Mouse (Mus musculus) embryonic fibroblast, embryonic 13.5 days (primary cell): ENCODE data around the gene Rgs9bp. TPM values are rescaled to one million over a fixed set of nuclear protein-coding genes. Genes with fewer than 3 reads are reported as not detected.

Source experiments
- H3K27ac ChIP-seq: 2 replicates; pipeline ENCODE4 v1.5.1; 2012; ENCODE audit warnings: low read length, control low read depth, inconsistent platforms; ENCODE audit not compliant: insufficient read depth
- H3K4me1 ChIP-seq: 2 replicates; pipeline ENCODE4 v1.6.1; 2011; ENCODE audit warnings: low read length; ENCODE audit not compliant: control insufficient read depth, insufficient read depth
- H3K4me3 ChIP-seq: 2 replicates; pipeline ENCODE4 v1.5.1; 2011; ENCODE audit warnings: mild to moderate bottlenecking, control low read depth, low read length; ENCODE audit not compliant: insufficient read depth
- CTCF ChIP-seq: IDR thresholded peaks from 2 replicates; pipeline ENCODE4 v1.5.1; 2011; ENCODE audit warnings: mild to moderate bottlenecking, control low read depth, low read length, moderate library complexity, borderline replicate concordance; ENCODE audit not compliant: insufficient read depth
- POLR2A ChIP-seq: IDR thresholded peaks from 2 replicates; pipeline ENCODE4 v1.6.1; 2011; ENCODE audit warnings: low read depth, mild to moderate bottlenecking, control low read depth, low read length, moderate library complexity
- polyA plus RNA-seq: library from polyadenylated mRNA; stranded (reverse); fragments of >200 nt; gene quantifications from 2 replicates; pipeline ENCODE4 v1.2.4, GENCODE M21; 2011; ENCODE audit warnings: low read depth; ENCODE audit not compliant: missing spikeins, insufficient read length

Rgs9bp gene
- polyA plus RNA-seq, result 0.20 and 0.33 TPM in 2 replicates

GRCm38 (mm10) chr7:35585191-35586054 lies at the start of gene Rgs9bp:
TSS of gene Rgs9bp (minus strand) at chr7:35585582.
- Histone ChIP-seq H3K4me3 (peak within 1 kb of the TSS; percentile 81), H3K27ac (peak within 1 kb of the TSS; percentile 3; the same call in 1 of the 2 replicates), H3K4me1 (peaks cover 22% of the 10 kb centered on the region)
- TF ChIP-seq CTCF (no peak), POLR2A (no peak; the same call in 1 of the 2 replicates)

DNA sequence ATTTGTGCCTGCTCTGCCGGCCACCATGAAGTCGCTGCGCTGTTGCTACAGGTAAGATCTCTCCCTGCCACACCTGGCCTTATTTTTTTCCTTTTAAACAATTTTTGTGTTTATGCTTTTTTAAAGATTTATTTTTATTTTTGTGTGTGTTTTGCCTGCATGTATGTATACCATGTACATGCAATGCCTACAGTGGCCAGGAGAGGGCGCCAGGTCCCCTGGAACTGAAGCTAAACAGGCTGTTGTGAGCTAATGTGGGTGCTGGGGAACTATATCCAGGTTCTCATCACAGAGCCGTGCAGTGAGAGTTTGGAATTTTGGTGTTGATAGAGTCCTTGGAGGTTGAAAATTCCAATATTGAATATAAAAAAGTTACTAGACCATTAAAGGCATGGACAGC lies 43.1 kb upstream of the Rgs9bp start:
- TF ChIP-seq CTCF (peak; percentile 77; the same call in 1 of the 2 replicates), POLR2A (no peak)
- H3K4me3 ChIP-seq, result no peak overlapping the region
- no peak overlapping the region for H3K27ac ChIP-seq
- H3K4me1 ChIP-seq, result no peaks in the 10 kb centered on the region

DNA sequence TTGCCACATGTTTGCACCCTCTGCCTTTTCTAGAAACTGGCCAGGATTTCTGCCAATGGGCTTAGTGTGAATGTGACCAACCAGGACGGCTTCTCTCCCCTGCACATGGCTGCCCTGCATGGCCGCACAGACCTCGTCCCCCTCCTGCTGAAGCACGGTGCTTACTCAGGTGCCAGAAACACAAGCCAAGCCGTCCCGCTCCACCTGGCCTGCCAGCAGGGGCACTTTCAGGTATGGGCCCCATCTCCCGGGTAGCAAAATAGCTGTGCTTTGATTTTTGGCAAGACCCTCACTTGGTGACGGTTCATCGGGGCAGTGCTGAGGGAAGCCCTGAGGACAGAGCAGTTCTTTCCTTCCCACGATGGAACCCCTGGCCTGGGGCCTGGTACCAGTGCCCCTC lies 42.0 kb upstream of the Rgs9bp start:
- H3K27ac ChIP-seq, result no peak overlapping the region
- TF ChIP-seq POLR2A (no peak), CTCF (no peak)

DNA sequence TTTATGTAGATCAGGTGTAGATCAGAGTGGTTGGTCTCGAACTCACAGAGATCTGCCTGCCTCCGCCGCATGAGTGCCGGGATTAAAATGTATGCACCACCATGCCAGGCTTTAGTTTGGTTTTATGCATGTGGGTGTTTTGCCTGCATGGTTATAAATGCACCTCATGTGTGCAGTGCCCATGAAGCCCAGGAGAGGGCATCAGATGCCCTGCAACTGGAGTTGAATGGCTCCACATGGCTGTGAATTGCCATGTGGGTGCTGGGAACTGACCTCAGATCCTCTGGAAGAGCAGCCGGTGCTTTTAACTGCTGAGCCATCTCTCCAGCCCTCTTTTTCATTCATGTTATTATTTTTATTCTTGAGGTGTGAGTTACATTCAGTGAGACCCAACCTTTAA lies 40.7 kb upstream of the Rgs9bp start:
- no peak overlapping the region for H3K27ac ChIP-seq
- H3K4me3 ChIP-seq, result no peak overlapping the region
- H3K4me1 ChIP-seq, result no peaks in the 10 kb centered on the region
- TF ChIP-seq CTCF (no peak), POLR2A (no peak)

More for the DNA sequence above, 42.0 kb upstream of the Rgs9bp start:
- no peak overlapping the region for H3K4me3 ChIP-seq
- H3K4me1 ChIP-seq, result no peaks in the 10 kb centered on the region

- no peak overlapping the region for H3K27ac ChIP-seq
- no peak for TF ChIP-seq CTCF
- no peak for TF ChIP-seq POLR2A
- H3K4me3 ChIP-seq, result no peak overlapping the region
- no peaks in the 10 kb centered on the region for H3K4me1 ChIP-seq
These were observed 37.2 kb upstream of the Rgs9bp start for GRCm38 (mm10) chr7:35622626-35623025.

GRCm38 (mm10) chr7:35617513-35617912 lies 32.1 kb upstream of the Rgs9bp start:
- no peak overlapping the region for H3K4me3 ChIP-seq
- TF ChIP-seq POLR2A, result no peak
- TF ChIP-seq CTCF, result no peak
- no peak overlapping the region for H3K27ac ChIP-seq
- H3K4me1 ChIP-seq, result no peaks in the 10 kb centered on the region

DNA sequence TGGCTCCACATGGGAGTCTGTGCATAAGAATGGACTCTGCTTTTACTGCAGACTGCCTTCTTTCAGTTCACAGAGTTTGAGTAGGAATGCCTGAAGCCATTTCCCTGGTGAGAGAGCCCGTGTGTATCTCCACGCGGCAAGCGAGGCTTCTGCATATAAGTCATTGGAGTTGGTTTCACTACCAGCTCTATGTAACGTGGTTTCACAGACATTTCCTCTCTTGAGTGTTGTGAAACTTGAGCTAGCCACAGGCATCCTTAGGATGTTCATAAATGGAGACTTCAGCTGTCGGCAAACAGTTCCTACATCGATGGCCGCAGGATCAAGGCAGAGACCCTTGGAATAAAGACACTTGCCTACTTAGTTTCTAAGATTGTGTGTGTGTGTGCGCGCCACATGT lies 23.9 kb upstream of the Rgs9bp start:
- H3K27ac ChIP-seq, result no peak overlapping the region
- TF ChIP-seq POLR2A, result no peak
- TF ChIP-seq CTCF, result no peak
- no peaks in the 10 kb centered on the region for H3K4me1 ChIP-seq
- H3K4me3 ChIP-seq, result no peak overlapping the region

- TF ChIP-seq CTCF (no peak), POLR2A (no peak)
- Histone ChIP-seq H3K4me1 (no peaks in the 10 kb centered on the region), H3K27ac (no peak overlapping the region), H3K4me3 (no peak overlapping the region)
These were observed 21.4 kb upstream of the Rgs9bp start for GRCm38 (mm10) chr7:35606816-35607215.

- TF ChIP-seq POLR2A, result no peak
- TF ChIP-seq CTCF, result no peak
- Histone ChIP-seq H3K4me3 (no peak overlapping the region), H3K27ac (no peak overlapping the region), H3K4me1 (no peaks in the 10 kb centered on the region)
These were observed 17.4 kb upstream of the Rgs9bp start for GRCm38 (mm10) chr7:35602766-35603165.

DNA sequence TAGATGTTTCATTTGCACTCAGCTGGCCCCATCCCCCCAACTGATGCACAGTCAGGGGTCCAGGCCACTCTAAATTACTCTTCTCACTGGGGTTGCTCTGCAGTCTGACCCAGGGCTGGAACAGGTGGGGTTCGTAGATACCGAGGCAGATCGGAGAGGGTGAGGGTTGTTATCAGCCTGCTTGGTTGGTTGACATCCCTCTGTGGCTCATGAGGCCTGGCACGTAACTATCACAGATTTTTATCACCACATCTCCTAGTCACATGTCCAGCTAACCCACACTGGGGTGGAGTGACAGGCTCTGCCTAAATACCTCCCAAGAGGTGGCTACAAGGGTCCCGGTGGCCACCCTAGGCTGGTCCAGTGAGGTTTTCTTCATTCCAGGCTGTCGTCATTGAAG lies 15.7 kb upstream of the Rgs9bp start:
- Histone ChIP-seq H3K4me1 (no peaks in the 10 kb centered on the region), H3K4me3 (no peak overlapping the region)
- TF ChIP-seq CTCF (no peak), POLR2A (no peak)

More for the DNA sequence above, 15.7 kb upstream of the Rgs9bp start:
- no peak overlapping the region for H3K27ac ChIP-seq
